Mouse (Mus musculus): ENCODE results near the gene Pwwp2b. TPM values are rescaled to one million over a fixed set of nuclear protein-coding genes. Genes with fewer than 3 reads are reported as not detected.

Gene Pwwp2b
- total and polyA plus RNA-seq, 3 experiments: 1.9 to 4.3 TPM; not detected in 1

GRCm38 (mm10) chr7:139221072-139221471 is 27.2 kb upstream of the Pwwp2b start:
- Histone ChIP-seq H3K4me1 (ENCODE audit: control insufficient read depth in 1 of 2, insufficient read depth in 2 of 2, low read length in 2 of 2) (peaks cover 0 to 5% of the 10 kb centered on the region in 2 experiments; a peak in 3 of 4 replicates), H3K9me3 (replicated peaks; ENCODE audit: insufficient read depth, low read length) (no peaks in the 10 kb centered on the region), H3K4me3 (ENCODE audit: control insufficient read depth in 1 of 2, insufficient read depth in 1 of 2, low read depth in 2 of 2, low read length in 2 of 2) (no peak overlapping the region), H3K9ac (ENCODE audit: control insufficient read depth, low read depth, low read length, poor library complexity, severe bottlenecking) (no peak overlapping the region), H3K36me3 (ENCODE audit: control insufficient read depth in 1 of 2, insufficient read depth in 2 of 2, low read length in 2 of 2) (peaks cover 0 to 2% of the 10 kb centered on the region in 2 experiments; a peak in 1 of 4 replicates), H3K27me3 (ENCODE audit: control insufficient read depth in 1 of 2, insufficient read depth in 2 of 2, low read length in 2 of 2) (no peaks in the 10 kb centered on the region; a peak in 1 of 4 replicates), H3K79me2 (ENCODE audit: control insufficient read depth, insufficient read depth, low read length, poor library complexity) (no peaks in the 10 kb centered on the region), H3K27ac (ENCODE audit: control insufficient read depth, low read depth, low read length) (no peak overlapping the region)
- DNase-seq (ENCODE audit: low read depth, low spot score): no peak
- TF ChIP-seq RCOR1 (IDR thresholded peaks at IDR 0.05; ENCODE audit: low read depth, low read length) (no peak), TCF12 (IDR thresholded peaks at IDR 0.05; ENCODE audit: low read depth, low read length) (no peak), MXI1 (IDR thresholded peaks at IDR 0.05; ENCODE audit: low read depth, low read length) (no peak), CHD1 (IDR thresholded peaks at IDR 0.05; ENCODE audit: low read depth, low read length) (no peak), JUND (IDR thresholded peaks at IDR 0.05; ENCODE audit: low read depth, low read length) (no peak), BHLHE40 (IDR thresholded peaks at IDR 0.05; ENCODE audit: borderline replicate concordance, low read depth, low read length) (no peak), MAZ (IDR thresholded peaks at IDR 0.05; ENCODE audit: low read depth, low read length) (no peak), POLR2A (IDR thresholded peaks at IDR 0.05; ENCODE audit: control insufficient read depth in 1 of 2, insufficient read depth in 1 of 2, low read depth in 1 of 2, low read length in 2 of 2, poor library complexity in 1 of 2) (no peak), TBP (IDR thresholded peaks at IDR 0.05; ENCODE audit: low read depth, low read length) (no peak), NELFE (IDR thresholded peaks at IDR 0.05; ENCODE audit: low read depth, low read length) (no peak), ELF1 (IDR thresholded peaks at IDR 0.05; ENCODE audit: low read depth, low read length) (no peak), MAFK (IDR thresholded peaks at IDR 0.05; ENCODE audit: borderline replicate concordance, low read depth, low read length) (no peak), TAL1 (IDR thresholded peaks at IDR 0.05; ENCODE audit: low read length) (no peak)

GRCm38 (mm10) chr7:139221856-139222255 is 26.4 kb upstream of the Pwwp2b start:
- H3K9ac ChIP-seq (ENCODE audit: control insufficient read depth, low read depth, low read length, poor library complexity, severe bottlenecking): no peak overlapping the region
- no peak overlapping the region for H3K4me3 ChIP-seq (ENCODE audit: control insufficient read depth in 1 of 2, insufficient read depth in 1 of 2, low read depth in 2 of 2, low read length in 2 of 2)
- H3K79me2 ChIP-seq (ENCODE audit: control insufficient read depth, insufficient read depth, low read length, poor library complexity): no peaks in the 10 kb centered on the region
- peaks cover 0 to 5% of the 10 kb centered on the region in 2 experiments; a peak in 3 of 4 replicates for H3K4me1 ChIP-seq (ENCODE audit: control insufficient read depth in 1 of 2, insufficient read depth in 2 of 2, low read length in 2 of 2)
- no peak for DNase-seq (ENCODE audit: low read depth, low spot score)
- no peak overlapping the region for H3K27ac ChIP-seq (ENCODE audit: control insufficient read depth, low read depth, low read length)
- no peaks in the 10 kb centered on the region; a peak in 1 of 4 replicates for H3K27me3 ChIP-seq (ENCODE audit: control insufficient read depth in 1 of 2, insufficient read depth in 2 of 2, low read length in 2 of 2)
- H3K9me3 ChIP-seq (replicated peaks; ENCODE audit: insufficient read depth, low read length): no peaks in the 10 kb centered on the region
- H3K36me3 ChIP-seq (ENCODE audit: control insufficient read depth in 1 of 2, insufficient read depth in 2 of 2, low read length in 2 of 2): peaks cover 0 to 2% of the 10 kb centered on the region in 2 experiments; a peak in 1 of 4 replicates
- TF ChIP-seq ZKSCAN1 (IDR thresholded peaks at IDR 0.05; ENCODE audit: low read depth, low read length): no peak
- no peak for TF ChIP-seq KAT2A (conservative IDR thresholded peaks at IDR 0.05; ENCODE audit: low read depth, low read length)
- no peak for TF ChIP-seq MXI1 (IDR thresholded peaks at IDR 0.05; ENCODE audit: low read depth, low read length)
- no peak for TF ChIP-seq SIN3A (IDR thresholded peaks at IDR 0.05; ENCODE audit: low read length)
- no peak for TF ChIP-seq USF1 (IDR thresholded peaks at IDR 0.05; ENCODE audit: low read depth, low read length)
- no peak for TF ChIP-seq BHLHE40 (IDR thresholded peaks at IDR 0.05; ENCODE audit: borderline replicate concordance, low read depth, low read length)
- TF ChIP-seq MYB (IDR thresholded peaks at IDR 0.05; ENCODE audit: low read depth, low read length): no peak
- no peak for TF ChIP-seq ETS1 (IDR thresholded peaks at IDR 0.05; ENCODE audit: low read depth, low read length)
- TF ChIP-seq POLR2AphosphoS5 (IDR thresholded peaks at IDR 0.05; ENCODE audit: borderline replicate concordance, low read depth, low read length): no peak
- TF ChIP-seq NELFE (IDR thresholded peaks at IDR 0.05; ENCODE audit: low read depth, low read length): no peak
- no peak for TF ChIP-seq CHD2 (IDR thresholded peaks at IDR 0.05; ENCODE audit: low read length)
- no peak for TF ChIP-seq UBTF (IDR thresholded peaks at IDR 0.05; ENCODE audit: borderline replicate concordance, insufficient read depth, low read depth, low read length)
- no peak for TF ChIP-seq RAD21 (IDR thresholded peaks at IDR 0.05; ENCODE audit: low read depth, low read length)
- no peak for TF ChIP-seq MAFK (IDR thresholded peaks at IDR 0.05; ENCODE audit: borderline replicate concordance, low read depth, low read length)
- TF ChIP-seq GABPA (IDR thresholded peaks at IDR 0.05; ENCODE audit: low read depth, low read length): no peak
- no peak for TF ChIP-seq POLR2AphosphoS2 (IDR thresholded peaks at IDR 0.05; ENCODE audit: low read length)

Measured in MEL (cell line).